Mouse (Mus musculus): ENCODE results near the gene Atxn2.

GRCm38 (mm10) chr5:121782467-121782866 is 71.3 kb downstream of the Atxn2 start:
- TF ChIP-seq POLR2A (IDR thresholded peaks at IDR 0.05; ENCODE audit: low read depth, low read length) (no peak), CTCF (conservative IDR thresholded peaks at IDR 0.05; ENCODE audit: insufficient read depth, insufficient read length, low read depth, low read length) (peak; percentile 31; the same call in 1 of the 2 replicates)

Data from kidney, adult 2 months (tissue).